Mouse (Mus musculus) MEL-GATA-1-ER (cell line): ENCODE data around the gene Jpt1.
"Not testable (repeated sequence)": the region's sequence is repeated elsewhere in the genome, so short reads cannot be mapped to it uniquely, and the experiment has no call there.

ENCODE experiments used
- DNase-seq: peaks from one replicate; pipeline ENCODE4 v3.0.0-alpha.2; 2012; ENCODE audit warnings: low read depth; ENCODE audit errors: extremely low read depth

The Jpt1 gene

DNA sequence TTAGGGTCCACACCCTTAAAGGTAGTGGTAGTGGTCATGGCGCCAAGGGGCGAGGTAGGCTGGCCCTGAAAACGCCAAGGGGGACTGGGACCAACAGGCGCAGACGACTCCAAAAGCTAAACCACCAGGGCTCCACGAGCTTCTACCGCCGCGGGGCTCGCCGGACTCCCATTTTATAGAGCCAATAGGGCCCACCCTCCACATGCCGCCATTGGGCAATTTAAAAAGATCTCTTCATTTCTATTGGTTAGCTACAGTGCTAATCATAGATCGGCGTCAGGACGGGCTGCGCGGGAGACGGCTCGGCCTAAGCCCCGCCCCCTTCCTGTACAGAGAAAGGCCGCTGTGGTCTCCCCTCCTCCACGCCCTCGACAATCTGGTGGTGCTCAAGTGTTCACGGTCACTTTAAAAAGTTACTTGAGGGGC is at the start of gene Jpt1:
Gene Jpt1 (minus strand): TSS at position 150 of the 426 bp plus-strand sequence.
- DNase-seq = peak; percentile 90

DNA sequence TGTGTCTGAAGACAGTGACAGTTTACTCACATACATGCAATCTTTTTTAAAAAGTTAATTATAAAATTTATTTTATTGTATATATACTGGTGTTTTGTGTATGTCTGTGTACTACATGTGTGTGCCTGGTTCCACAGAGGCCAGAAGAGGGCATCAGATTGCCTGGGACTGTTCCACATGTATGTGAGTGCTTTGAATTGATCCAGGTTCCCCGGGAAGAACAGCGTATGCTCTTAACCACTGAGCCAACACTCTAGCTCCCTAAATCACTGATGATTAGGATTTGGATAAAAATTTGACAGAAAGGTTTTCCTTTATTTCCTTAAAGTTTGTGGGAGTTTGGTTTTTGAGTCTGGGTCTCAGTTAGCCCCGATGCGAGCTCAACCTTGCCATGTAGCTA is 49.2 kb upstream of the Jpt1 start:
- peak; percentile 35 for DNase-seq

DNA sequence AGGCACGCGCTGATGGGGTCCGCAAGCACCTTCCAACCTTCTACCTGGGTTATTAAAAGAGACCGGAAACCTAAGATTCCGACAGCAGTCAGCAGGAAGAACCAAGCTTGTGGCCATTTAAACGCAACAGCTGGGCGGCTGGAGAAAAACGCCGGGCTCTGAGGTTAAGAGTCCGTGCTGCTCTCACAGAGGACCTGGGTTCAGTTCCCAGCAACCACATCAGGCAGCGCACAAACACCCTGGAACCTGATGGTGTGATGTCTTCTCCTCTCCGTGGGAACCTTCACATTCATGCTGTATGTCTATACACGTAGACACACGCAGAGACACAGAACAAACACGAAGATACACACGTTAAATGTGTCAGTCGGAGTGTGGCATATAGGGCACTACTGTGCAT is 41.5 kb upstream of the Jpt1 start:
- DNase-seq = no peak

DNA sequence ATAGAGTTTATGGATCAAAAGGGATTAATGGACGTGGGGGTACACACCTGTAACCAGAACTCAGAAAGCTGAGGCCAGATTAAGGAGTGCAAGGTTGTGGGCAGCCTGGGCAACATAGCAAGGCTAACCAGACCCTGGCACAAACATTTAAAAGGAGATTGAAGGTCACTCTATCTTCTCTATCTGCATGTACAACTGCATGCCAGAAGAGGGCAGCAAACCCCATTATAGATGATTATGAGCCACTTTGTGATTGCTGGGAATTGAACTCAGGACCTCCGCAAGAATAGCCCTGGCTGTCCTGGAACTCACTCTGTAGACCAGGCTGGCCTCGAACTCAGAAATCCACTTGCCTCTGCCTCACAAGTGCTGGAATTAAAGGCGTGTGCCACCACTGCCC is 38.6 kb upstream of the Jpt1 start:
- DNase-seq = no peak

DNA sequence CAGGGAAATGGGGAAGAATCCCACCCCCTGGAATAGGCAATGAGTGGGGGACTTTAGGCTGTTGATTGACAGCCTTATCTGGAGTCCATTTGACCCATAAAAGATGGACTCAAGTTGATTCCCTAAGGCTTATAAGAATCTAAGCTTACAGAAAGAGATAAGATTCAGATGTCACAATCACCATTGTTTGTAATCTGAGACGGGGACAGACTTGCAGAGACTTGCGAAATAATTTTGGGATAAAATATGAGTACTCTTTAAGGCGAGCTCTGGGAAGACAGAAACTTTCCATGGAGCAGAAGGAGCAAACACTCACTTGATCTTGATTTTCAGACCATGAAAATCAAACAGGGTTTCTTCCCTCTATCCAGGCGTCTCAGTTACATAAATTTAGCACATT is 29.4 kb upstream of the Jpt1 start:
- no peak for DNase-seq

DNA sequence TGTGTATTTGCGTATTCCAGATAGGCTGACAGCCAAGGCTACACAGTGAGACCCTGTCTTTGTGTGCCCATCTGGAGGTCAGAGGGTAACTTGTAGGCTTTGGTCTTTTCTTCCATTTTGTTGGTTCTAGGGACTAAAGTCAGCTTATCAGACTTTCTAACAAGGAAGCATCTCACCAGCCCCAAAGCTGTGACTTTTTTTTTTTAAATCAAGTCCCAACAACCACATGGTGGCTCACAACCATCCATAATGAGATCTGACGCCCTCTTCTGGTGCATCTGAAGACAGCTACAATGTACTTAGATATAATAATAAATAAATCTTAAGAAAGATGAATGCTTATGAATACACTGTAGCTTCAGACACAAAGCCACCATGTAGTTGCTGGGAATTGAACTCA is 23.9 kb upstream of the Jpt1 start:
- DNase-seq = peak; percentile 49

DNA sequence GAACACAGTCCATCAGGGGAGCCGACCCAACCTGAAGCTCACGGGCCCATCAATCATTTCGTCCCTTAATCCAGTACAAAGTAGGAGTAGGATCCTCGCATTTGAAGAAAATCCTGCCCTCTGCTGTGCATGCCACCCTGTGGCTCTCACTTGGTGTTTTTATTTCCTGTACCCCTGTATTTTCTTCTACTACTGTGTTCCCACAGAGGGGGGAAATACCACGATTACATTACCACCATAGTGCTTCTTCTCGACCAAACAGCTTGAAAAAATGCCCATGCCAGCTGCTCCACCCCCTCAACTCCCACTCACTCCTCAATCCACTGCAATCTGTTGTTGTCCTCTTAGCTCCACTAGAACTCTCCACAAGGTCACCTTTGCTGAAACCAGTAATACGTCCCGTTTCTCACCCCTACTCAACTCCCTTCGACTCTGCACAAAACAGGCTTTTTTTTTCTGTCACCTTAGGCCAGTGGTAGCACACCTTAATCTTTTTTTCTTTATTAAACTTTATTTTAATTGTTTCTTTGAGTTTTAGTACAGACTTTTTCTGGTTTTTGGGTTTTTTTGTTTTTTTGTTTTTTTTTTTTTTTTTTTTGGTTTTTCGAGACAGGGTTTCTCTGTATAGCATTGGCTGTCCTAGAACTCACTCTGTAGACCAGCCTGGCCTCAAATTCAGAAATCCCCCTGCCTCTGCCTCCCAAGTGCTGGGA is 22.8 kb upstream of the Jpt1 start:
- peak; percentile 26 for DNase-seq

DNA sequence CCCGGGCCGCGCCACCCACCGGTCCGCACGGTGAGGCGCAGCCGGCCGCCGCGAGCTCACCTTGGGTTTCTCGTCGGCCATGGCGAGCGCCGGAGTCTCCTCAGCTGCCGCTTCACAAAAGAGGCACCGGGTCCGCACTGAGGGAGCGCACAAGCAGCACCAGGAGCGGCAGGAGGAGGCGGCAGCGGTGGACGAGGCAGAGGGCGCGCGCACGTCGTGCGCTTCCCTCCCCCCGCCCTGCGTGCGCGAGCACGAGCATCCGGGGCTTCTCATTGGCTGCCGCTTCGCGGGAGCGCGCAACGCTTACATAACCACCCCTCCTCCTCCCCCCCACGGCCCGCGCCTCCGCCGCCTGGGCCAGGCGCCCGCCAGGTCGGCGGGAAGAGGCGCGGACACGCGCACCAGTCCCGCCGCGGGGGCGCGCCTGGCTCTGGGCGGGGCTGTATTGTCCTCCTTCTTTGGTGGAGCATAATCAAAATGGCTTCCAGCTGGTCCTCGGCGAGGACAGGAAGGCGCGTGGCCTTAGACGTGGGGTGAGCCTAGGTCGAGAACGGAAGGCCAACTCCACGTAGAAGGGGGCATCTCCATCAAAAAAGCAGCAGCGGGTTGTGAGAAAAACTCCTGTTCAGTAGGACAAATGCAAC is 22.0 kb upstream of the Jpt1 start, which contains the start of gene Sumo2:
Gene Sumo2 (minus strand): TSS at position 239 of the 644 bp plus-strand sequence.
- DNase-seq = peak; percentile 80

DNA sequence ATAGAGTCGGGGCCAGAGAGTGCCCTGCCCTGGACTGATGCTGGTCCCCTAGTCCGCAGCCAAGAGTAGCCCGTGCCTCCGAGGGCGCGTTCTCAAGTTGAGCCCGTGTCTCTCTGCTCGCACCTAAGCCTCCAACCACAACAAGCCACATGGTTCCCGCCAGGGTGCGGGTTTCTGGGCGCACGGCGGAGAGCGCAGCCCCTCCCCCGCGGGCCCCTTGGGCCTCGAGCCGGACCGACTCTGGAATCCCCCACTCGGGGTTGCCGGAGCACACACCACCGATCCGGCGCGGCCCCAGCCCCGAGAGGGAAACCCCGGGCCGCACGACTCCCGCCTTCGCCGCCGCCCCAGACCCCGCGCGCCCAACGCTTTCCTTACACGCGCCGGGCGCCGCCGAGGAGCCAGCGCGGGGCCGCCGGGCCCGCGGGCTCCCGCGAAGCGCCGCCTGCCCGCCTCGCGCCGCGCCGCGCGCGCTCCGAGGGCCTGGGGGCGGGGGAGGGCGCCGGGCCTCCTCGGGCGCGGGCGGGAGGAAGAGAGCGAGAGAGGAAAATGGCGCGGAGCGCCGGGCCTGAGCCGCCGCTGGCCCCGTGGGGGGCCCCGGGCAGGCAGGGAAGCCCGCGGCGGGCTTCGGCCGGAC is 21.3 kb upstream of the Jpt1 start:
- DNase-seq = peak; percentile 18

DNA sequence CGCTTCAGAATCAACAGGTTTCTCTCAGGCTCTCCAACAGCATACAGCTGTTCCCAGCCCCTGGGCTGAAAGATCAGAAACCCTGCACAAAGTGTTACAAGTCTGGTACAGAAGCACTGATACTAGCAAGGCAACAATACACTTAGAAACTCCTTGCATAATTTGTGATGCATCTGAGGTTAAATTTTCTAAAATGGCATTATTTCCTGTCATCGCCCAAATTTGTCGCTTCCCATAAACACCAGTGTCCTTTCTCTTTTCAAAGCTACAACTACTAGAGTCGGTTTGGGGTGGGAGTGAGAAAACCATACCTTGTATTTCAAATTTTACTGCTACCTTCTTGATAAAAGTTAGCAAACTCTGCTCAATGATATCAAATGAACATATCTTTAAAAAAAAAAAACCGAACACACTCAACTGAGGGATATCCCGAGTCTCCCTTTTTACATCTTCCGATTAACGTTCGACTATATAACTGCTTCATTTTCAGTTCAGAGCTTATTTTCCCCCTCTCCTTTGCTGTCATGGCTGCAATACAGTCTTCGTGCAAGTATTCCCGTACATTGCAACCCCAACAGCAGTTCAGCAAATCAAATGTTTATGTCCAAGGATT is 20.7 kb upstream of the Jpt1 start:
- no peak for DNase-seq

DNA sequence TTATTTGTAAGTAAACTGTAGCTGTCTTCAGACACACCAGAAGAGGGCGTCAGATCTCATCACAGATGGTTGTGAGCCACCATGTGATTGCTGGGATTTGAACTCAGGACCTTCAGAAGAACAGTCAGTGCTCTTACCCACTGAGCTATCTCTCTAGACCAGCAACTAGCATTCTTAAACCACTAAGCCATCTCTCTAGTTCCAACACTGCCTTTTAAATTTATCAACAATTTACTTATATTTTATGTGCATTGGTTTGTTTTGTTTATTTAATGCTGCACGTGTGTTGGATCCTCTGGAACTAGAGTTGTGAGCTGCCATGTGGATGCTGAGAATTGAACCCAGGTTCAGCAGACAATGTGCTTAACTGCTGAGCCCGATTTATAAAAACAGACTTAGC is 12.3 kb upstream of the Jpt1 start:
- not testable (repeated sequence) for DNase-seq

DNA sequence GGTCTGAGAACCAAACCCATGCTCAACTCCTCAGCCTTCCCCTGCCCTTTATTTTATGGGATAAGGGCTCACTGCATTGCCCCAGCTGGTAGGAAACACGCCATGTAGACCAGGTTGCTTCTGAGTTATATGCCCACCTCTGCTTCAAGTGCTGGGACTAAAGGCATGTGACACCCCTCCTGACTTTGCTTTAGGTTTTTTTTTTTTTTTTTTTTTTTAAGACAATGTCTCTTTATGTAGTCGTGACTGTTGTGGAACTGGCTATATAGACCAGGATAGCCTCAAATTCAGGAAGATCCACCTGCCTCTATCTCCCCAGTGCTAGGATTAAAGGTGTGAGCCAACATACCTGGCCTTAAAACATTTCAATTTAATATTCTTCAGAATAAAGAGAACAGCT is 8.5 kb upstream of the Jpt1 start:
- no peak for DNase-seq

DNA sequence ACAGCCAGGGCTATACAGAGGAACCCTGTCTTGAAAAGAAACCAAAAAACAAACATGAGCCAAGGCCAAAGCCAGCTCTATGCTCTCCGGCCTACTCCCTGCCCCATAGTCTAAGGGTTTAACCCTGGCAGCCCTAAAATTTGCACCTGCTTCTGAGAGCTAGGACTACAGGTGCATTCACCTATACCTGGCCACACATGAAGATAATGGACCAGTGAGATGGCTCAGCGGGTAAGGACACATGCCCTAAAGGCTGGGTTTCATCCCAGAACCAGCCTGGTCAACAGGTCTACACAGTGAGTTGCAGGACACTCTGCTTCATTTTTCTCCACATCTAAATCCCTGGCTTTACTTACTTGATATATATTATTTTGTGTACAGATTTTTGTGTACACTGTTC is 8.1 kb upstream of the Jpt1 start:
- no peak for DNase-seq

DNA sequence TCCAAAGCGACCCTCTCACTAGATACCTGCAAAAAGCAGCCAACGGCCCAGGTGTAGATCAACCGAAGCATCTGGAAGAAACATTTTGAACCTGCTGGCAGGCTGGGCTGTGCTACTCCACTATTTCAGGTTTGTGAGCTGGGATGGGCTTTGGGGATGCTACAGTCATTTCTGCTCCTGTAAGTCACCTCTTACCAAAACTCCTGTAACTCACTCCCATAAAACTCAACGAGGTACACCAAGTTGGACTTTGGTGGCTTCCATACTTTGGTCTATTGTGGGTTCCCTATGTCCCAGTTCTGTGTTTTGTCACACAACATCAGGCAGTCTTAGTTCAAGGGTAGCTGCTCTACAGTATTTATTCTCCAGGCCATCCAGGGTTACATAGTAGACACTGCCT is 6.9 kb upstream of the Jpt1 start:
- DNase-seq = no peak

DNA sequence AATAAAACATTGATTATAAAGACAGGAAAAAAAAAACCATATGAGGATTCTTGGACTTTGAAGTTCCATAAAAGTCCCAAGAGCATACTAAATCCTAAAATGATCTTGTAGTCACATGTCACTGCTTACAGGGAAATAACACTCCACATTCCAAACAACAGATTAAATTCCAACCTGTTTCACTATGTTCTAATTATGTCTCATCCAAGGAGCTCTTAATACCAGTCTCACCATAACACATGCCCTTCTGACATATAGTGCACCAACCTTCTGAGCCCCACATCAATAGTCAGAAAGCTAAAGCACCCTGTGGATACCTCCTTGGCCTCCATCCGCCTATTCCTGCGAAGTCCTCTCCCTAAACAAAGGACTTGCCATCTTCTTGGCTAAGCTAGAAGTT is 6.0 kb upstream of the Jpt1 start:
- DNase-seq = no peak

DNA sequence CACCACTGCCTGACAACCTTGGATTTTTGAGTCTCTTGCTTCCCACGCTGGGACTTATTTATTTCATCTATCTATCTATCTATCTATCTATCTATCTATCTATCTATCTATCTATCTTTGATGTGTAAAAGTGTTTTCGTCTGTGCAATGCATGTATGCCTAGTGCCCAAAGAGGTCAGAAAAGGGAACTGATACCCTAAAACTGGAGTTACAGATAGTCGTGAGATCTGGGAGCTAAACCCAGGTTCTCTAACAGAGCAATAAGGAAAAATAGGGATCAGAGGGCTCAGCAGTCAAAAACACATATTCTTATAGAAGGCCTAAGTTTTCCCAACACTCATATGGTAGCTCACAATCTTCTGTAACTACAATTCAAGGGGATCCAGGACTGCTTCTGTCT is 5.4 kb upstream of the Jpt1 start:
- no peak for DNase-seq

DNA sequence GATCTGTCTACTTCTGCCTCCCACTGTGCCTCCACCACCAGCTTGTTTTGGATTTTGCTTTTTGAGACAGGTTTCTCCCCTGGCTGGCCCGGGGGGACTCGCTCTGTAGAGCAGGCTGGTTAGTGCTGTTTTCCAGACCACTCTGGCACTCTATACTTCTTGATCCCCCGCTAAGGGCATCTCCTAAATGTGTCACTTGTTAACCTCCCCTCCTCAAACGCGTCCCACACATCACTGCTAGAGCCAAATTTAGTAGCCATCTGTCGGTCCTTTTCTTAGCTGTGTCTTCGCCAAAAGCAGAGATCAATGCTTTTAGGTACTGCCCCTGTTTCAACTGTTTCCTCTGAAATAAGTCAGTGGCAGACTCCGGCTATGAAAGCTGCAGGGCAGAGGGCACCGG is 4.5 kb upstream of the Jpt1 start:
- no peak for DNase-seq

DNA sequence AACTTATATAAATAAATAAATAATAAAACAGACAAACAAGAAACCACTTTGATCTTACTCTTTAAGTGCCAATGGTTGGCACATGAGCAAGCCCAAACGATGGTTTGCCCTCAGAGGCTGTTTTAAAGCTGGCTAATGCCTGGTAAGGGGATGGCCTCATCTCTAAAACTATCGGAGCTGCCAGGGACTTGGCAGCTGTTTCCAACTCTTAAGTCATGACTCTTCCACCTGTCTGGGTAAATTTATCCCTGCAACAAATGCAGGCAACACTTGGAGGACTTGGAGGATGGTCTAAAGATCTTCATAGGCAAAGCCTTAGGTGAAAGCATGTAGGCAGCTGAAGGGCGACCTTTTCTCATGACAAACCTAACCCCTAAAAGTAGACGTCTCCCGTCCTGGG is 2.8 kb upstream of the Jpt1 start:
- no peak for DNase-seq

DNA sequence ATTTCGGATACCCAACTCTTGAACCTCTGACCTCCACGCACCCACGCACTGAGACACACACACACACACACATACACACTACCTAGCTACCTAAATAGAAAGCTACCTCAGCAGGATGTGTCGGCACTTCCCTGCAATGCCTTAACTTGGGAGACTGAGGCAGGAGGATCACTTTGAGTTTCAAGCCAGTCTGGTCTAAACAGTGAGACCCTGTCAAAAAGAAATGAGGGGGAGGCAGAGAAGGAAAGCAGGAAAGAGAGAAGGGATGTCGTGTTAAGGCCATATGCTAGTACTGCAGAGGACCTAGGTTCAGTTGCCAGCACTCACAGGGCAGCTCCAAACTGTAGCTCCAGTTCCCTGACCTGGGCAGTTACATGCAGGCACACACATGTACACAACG is 834 bp upstream of the Jpt1 start:
- DNase-seq = no peak

DNA sequence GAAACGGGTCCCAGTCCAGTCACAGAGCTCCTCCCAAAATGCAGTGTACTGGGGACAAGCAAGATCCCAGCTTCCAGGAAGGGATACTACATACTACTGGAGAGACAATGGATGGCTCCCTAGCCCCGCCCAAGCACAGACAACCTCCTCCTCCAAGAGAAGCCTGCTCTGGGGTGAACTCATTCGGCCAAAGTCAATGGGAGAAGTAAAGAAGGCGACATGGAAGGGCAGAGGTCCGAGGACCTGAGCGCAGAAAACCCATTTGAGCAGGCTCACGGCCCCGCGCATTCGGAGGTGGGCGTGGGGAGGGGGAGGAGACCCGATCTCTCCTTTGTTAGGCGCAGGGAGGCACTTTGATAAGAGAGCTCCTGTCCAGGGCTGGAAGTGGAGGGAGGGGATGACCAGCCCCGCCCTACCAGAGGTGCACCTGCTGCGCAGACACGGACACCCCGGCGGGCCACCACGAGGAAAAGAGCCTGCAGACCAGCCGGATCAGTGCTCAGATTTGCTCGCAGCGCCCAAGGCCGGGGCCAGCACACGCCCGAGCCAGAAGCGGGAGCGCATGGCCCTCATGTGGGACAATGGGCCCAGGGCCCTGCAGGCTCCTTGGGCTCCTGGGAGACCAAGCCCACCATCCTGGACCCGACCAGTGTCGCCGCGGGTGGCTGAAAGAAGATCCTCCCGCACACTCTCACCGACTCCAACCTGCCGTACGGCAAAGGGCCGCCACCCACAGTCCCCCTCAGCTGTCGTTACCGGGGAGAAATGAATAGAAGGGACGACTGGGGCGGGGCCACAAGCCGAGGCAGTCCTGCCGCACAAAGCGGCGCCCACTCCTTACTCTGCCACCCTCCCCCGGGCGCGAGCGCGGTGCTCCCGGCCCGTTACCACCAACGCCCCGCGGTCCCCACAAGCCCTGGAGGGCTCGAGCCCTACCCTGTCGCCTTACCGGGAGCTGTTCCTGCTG is 633 bp downstream of the Jpt1 start:
- DNase-seq = peak; percentile 14
